Mouse (Mus musculus) adrenal gland, postnatal 36 days (tissue): ENCODE measurements around the gene Fgf11. TPM values are rescaled to one million over a fixed set of nuclear protein-coding genes. Genes with fewer than 3 reads are reported as not detected.

Source experiments
- DNase-seq, 2 experiments: peaks; one replicate each; pipeline ENCODE4 v3.0.0; 2021; ENCODE audit warnings: mixed read lengths in 1 of 2
- total RNA-seq, 2 experiments: library from RNA; stranded (reverse); gene quantifications; 2 replicates each; pipeline ENCODE4 v1.2.3; 2021

Fgf11 gene
- total RNA-seq, 2 experiments from 2014 or later = 3.9 to 8.6 TPM

DNA sequence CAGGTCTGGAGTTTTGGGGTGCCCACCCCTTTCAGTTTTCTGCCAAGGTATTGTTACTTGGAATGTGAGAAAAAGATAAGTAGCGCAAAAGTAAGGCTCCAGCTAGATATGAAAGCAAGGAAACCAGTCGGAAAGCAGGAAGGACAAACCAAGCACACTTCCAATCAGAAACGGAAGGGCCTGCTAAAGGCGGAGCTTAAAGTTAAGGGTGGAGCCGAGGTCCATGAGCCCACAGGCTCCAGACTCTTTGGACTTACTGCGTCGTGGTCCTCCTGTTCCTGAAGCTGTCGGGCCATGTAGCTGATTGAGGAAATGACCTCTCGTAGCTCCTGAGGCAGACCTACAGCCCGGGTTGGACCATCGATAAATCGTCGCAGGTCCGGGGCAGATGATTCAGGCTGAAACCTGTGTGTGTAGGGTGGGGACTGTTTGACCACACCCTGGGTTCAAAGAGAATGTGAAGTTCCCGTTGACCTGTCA is 16.8 kb downstream of the Fgf11 start:
- DNase-seq = peak; percentile 49 to 67

DNA sequence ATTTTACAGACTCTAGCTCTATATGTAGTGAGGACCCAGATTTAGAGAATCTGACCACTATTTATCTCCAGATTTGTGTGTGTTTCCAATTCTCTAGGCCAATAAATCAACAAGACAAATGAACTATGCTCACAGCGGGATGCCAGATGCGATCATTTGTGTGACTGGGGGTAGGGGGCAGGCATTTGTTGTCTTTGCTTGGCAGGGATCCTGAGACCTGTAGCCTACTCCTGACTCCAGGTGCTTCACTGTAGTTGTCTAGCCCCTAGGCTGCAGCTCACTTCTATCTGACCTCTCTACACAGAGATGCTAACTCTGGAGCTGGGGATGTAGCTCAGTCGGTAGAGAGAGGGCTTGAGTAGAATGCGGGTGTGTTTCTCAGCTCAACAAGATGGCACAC is 19.8 kb downstream of the Fgf11 start:
- no peak for DNase-seq

DNA sequence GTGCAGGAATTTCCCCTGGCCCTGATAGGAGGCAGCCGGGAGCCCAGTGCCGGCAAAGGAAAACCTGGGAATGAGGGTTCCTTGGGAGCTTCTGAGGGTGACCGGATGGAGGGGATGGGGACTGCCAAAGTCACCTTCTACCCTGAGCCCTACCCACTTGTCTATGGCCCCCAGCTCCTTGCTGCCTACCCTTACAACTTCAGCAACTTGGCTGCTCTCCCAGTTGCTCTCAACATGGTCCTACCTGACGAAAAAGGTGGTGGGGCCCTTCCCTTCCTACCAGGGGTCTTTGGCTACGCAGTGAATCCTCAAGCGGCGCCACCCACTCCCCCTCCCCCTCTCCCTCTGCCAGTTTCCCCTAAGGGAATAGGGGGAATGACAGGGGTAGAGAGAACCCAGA is 22.7 kb downstream of the Fgf11 start:
- no peak for DNase-seq

DNA sequence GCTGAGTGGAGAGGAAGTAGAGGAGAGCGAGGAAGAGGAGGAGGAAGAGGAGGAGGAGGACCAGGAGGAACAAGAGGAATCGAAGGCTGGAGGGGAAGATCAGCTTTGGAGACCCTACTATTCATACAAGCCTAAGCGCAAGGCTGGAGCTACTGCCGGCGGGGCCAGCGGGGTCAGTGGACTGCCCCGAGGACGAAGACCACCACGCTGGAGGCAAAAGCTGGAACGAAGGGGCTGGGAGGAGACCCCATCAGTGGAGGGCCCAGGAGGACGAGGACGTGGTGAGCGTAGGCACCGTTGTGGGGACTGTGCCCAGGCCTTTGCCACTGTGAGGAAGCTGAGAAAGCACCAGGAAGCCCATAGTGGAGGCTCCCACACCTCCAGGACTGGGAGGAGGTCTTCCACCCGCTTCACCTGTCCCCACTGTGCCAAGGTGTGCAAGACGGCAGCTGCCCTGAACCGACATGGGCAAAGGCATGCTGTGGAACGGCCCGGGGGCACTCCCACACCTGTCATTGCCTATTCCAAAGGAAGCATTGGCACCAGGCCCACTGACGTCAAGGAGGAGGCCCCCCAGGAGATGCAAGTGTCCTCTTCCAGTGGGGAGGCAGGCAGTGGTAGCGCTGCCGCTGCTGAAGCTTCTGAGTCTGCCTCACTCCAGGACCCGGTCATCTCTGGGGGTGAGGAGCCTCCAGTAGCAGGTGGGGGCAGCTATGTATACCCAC is 23.2 kb downstream of the Fgf11 start:
- no peak for DNase-seq

DNA sequence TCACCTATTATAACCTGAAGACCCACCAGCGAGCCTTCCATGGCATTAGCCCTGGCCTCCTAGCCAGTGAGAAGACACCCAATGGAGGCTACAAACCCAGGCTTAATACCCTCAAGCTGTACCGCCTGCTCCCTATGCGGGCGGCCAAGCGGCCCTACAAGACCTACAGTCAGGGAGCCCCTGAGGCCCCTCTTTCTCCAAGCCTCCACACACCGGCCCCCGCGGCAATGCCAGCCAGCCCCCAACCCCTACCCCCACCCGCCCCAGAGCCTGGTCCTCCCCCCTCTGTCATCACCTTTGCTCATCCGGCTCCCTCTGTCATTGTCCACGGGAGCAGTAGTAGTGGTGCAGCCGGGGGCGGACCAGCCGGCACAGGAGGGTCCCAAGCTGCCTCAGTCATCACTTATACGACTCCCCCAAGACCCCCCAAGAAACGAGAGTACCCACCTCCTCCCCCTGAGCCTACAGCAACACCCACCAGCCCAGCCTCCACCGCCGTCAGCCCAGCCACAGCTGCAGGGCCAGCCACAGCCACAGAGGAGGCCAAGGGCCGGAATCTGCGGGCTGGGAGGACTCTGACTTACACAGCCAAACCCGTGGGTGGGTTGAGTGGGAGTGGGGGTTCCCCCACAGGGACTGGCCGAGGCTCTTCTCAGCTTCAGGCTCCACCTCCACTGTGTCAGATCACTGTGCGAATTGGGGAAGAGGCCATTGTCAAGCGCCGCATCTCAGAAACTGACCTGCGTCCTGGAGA is 24.0 kb downstream of the Fgf11 start:
- DNase-seq = no peak

DNA sequence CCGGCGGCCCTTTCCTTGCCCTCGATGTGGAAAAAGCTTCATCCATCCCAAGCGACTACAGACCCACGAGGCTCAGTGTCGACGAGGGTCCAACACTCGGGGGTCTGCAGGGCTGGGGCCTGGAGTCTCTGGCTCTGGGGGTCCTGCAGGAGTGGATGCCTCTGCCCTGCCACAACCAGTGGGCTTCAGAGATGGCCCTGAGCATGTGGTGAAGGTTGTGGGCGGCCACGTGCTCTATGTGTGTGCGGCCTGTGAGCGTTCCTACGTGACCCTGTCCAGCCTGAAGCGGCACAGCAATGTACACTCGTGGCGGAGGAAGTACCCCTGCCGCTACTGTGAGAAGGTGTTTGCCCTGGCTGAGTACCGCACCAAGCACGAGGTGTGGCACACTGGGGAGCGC is 25.2 kb downstream of the Fgf11 start:
- DNase-seq = no peak

DNA sequence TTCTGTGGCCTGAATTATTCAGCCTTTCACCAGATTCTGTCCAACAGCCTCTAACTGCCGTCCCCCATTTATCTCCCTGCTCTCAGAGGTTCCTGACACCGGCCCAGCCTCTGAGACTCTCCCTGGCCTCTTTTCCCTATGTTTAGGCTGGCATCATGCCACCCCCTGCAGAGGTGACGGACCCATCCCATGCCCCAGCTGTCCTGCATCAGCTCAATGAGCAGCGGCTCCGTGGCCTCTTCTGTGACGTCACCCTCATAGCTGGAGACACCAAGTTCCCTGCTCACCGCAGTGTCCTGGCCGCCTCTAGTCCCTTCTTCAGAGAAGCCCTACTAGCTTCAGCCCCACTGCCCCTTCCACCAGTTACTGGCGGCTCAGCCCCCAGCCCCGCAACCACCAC is 25.9 kb downstream of the Fgf11 start:
- no peak for DNase-seq

DNA sequence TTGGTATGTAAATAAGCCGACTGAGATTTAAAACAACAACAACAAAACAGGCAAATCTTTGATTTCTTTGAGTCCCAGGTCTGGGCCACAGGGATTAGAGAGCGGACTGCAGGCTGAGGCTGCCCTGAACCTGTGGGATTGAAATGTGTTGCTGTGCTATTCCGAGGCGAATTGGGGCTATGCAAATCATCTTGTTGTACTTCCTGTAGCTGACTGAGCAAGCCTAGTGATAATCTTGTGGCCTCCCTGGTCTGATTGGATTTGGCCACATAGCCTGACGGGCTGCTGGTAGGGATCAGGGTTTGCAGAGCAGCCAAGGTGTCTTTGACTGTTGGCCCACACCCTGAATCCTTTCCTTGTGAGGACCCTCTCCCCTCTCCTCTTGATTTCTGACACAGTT is 26.7 kb downstream of the Fgf11 start:
- no peak for DNase-seq

DNA sequence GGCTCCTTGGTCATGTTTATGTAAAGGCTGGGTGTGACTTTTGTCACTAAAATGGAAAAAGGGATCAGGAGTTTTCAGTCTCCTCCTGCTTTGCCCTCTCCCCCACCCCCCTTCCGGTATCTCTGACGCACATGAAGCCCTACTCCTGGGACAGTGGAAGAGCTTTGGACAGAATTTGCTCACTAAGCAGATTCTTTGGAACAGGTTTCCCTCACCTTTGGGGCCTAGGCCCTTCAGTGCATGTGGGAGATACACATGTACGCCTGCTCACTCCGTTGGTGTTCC is 34.1 kb downstream of the Fgf11 start:
- no peak for DNase-seq

DNA sequence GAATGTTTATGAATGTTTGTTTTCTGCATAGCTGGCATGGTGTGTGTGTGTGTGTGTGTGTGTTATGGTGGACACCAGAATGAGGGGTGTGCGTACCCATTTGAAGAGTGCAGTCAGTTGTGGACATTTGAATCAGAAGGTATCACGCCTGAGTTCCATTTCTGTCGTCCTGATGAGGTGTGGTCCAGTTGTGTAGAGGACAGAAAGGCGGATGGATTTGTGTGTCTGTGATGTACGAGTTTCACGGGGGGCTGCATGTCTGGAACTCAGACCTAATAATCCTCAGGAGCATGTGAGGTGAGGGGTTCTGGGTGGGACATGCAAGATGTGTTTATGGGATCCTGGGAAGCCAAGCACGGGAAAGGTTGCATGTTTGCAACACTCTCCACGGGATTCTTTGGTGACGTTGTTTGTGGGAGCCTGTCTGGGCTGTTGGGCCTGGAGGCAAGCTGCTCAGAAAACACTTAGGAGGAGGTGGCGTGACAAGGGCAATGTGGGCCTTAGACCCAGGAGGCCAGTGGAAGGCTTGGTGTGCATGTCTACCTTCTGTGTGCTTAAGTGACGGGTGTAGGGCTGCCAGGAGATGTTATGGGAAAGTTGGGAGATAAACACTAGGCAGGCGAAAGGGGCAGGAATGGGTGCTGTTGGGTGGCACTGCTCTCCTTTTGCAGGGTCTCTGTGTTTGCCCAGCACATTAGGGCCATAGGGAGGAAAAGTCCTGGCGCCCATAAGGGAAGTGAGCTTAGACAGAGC is 34.6 kb downstream of the Fgf11 start:
- no peak for DNase-seq

DNA sequence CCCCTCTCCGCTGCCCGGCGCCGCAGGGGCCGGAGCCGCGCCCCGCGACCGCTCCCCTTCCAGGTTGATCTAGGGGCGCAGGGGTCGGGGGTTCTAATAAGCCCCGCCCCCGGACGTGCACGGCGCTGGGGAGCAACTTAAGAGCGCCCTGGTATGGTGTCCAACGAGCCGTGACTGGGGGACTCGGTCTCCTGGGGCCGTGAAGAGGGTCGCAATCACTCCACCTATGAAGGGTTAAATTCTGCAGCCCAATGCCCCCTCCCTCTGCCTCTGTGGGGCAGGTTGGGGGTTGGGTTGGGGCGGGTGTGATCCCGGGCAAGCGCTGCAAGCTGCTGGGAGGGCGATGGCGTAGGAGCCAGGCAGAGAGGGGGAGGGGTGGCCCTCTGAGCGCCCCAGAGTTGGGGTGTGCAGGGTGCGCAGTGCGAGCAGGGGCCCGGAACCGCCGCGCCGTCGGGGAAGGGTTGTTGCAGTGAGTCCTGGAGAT is 35.5 kb downstream of the Fgf11 start:
- peak; percentile 78 to 91 for DNase-seq

DNA sequence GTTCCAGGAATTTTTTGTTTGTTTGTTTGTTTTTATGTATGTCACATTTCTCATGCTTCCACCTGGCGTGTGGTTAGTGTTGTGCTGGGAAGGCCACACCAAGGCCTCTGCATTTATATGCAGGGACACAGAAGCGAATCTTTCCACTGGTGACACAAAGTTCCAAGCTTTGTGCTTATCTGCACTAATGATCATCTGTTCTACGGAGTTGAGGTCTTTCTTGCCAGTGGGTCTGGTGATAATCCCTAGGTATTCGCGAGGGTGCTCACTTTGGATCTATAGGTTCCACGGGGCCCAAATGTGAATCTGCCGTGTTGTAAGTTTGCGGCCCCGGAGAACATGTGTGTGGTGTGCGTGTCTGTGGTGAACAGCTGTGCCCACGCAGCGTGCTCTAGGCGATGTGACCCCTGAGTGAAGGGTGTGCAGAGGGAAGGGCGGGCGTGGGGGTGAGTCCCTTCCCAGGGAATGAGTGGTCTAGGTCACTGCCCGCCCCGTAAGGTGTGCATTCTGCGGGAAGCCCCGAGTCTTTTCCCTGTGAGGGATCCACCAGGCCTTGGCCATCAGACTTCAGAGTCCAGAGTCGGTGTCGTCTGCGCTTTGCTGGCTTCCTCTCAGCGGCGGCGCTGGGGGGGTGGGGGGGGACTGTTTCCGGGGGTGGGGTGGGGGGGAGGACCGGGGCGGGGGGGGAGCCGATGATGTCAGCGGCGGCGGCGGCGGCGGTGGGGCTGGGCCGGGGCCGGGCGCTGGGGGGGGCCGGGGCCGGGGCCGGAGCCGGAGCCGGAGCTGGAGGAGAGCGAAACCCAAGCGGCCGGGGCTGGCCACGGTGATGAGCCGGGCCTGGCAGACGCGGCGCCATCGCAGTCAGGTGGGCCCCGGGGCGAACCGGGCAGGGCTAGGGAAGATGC is 36.2 kb downstream of the Fgf11 start, which contains the start of gene Zbtb4:
Gene Zbtb4 (plus strand): TSS at position 692 of the 905 bp plus-strand sequence.
- DNase-seq = peak; percentile 48 to 77

DNA sequence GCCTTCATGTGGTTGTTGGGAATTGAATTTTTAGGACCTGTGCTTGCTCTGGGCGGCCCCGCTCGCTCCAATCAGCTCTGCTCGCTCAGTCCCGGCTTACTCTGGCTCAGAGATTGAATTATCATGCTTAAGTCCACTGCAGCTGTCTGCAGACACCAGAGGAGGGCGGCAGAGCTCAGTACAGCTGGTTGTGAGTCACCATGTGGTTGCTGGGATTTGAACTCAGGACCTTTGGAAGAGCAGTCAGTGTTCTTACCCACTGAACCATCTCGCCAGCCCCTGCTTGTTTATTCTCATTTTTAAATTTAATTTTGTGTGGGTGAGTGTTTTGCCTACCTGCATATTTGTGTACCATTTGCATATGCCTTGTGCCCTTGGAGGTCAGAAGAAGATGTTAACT is 38.1 kb downstream of the Fgf11 start:
- DNase-seq = no peak

DNA sequence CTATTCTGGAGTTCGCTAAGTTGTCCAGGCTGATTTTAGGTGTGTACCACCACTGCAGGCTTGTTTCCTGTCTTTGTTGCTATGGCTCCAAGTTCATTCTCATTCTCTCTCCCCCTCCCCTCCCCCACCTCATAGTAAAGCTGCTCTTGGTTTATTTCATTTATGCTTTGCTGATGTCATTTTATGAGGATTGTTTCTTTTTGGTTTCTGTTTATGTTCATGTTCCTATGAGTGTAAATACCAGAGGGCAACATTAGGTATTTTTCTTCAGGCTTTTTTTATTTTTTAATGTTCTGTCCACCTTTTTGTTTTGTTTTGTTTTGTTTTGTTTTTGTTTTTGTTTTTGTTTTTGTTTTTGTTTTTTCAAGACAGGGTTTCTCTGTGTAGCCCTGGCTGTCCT is 39.8 kb downstream of the Fgf11 start, which contains the start of gene Slc35g3:
Gene Slc35g3 (minus strand): TSS at position 101 of the 400 bp plus-strand sequence.
- DNase-seq = no peak

DNA sequence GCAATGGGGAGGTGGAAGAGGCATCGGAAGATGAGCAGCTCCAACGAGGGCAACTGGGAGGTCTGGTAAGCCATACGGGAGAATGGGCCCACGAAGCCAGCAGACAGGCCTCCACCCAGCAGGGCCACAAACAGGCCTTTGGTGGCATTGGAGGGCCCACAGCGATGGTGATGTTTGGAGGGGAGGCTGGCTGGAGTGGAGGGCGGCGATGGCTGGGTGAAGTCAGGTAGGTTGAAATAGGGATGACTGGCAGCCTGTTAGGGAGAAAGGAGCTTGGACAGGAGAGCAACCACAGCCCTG is 40.8 kb downstream of the Fgf11 start:
- no peak for DNase-seq

DNA sequence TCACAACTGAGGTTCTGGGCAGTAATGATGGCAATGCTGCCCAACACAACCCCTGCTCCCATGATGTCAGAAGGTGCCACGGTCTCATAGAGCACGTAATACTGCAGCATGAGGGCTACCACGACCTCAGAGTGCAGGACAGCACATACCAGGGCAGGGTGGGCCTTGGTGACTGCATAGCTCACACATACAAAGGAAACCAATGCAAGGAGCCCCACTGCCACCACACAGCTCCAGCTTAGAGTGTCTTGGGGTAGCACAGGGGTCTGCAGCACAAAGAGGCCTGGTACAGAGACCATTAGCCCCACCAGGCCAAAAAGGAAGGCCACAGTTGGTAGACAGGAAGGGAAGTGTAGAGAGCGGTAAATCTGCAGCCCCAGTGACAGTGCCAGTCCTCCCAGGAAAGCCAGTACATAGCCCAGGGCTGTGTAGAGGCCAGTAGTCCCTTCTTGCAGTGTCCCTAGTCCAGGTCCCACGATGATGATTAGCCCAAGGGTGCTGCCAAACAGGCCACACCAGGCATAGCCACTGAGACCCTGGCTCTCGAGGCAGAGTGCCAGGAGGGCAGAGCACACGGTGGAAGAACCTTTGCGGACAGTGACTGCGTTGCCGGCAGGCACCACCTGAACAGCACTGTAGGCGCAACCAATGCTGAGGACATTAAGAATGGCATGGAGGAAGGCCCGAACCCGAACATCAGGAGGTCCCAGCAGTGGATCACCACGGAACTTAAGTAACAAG is 41.3 kb downstream of the Fgf11 start:
- no peak for DNase-seq

DNA sequence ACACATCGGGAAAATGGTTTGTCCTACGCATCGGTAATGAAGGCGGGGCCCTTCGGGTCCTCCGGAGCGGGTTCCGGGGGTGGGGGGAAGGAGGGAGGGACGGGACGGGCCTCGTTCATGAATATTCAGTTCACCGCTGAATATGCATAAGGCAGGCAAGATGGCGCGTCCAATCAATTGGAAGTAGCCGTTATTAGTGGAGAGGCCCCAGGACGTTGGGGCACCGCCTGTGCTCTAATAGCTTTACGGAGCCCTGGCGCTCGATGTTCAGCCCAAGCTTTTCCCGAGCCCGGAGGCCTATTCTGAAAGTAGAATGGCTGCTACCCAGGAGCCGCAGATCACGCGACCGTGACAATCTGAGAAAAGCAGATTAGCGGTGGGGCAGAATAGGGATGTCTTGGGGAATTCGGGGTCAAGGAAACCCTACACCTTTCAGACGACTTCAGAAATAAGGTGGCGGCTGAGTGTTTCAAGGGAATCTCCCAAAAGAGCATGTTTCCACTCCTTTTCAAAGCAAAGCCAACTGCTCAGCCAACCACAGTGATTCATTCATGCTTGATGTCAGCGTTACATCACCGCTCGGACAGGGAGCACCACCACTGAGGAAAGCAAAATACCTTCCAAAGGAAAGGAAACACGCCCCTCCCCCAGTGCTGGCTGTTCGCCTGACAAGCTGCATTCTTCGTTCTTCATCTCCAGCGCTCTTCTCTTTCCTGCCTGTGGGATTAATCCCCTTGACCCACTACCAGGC is 42.5 kb downstream of the Fgf11 start:
- DNase-seq = peak; percentile 87 to 91

DNA sequence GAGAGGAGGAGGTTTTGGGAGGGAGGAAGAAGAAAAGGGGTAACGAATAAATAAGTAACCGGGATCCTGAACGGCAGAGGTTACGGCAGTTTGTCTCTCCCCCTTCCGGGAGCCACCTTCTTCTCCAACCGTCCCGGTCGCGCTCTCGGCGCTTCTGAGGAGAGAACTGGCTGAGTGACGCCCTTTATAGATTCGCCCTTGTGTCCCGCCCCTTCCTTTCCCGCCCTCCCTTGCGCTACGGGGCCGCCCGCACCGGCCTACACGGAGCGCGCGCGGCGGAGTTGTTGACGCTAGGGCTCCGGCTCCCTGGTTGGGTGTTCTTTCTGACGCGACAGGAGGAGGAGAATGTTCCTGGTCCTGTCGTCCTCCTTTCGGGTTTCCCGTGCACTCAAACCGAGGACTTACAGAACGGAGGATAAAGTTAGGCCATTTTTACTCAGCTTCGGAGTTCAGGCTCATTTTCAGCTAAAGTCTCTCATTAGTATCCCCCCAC is 43.1 kb downstream of the Fgf11 start, which contains the start of gene Polr2a:
Gene Polr2a (minus strand): TSS at position 160 of the 493 bp plus-strand sequence.
- DNase-seq = peak; percentile 96

DNA sequence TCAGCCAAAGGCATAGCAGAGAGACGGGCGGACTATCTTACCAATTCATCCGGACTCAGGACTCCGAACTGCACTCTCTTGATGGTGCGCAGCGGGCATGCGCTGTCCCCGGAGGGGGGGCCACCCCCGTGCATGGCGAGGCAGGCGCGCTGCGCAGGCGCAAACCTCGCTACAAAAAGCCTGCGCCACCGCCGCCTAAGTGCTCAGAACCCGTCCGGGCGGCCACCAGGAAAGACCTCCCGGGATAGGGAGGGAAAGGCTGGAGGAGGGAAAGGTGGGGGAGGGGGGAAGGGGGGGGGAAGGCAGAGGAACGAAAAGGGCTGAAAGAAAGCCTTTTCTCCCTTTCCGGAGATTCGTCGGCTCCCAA is 43.6 kb downstream of the Fgf11 start:
- DNase-seq = peak; percentile 98 to 99
